Mouse (Mus musculus) left cerebral cortex, postnatal 10 days (tissue): ENCODE measurements around the gene Itgax. TPM values are rescaled to one million over a fixed set of nuclear protein-coding genes. Genes with fewer than 3 reads are reported as not detected.

Source experiments
- DNase-seq, 2 experiments: peaks; one replicate each; pipeline ENCODE4 v3.0.0; 2021 to 2022; ENCODE audit warnings: low spot score in 2 of 2, mixed read lengths in 1 of 2; ENCODE audit errors: extremely low spot score in 1 of 2
- intact Hi-C: fragments of 180-260 bp; cut with DNase I; formaldehyde crosslinking; loops from one replicate; pipeline ENCODE4 v1.15.1; 2025
- total RNA-seq, 2 experiments: library from RNA; stranded (reverse); gene quantifications; 2 replicates each; pipeline ENCODE4 v1.2.3; 2021

Gene Itgax
- total RNA-seq, result under 1 TPM in 1 of 2 experiments, not detected in 1; 0.30 TPM

DNA sequence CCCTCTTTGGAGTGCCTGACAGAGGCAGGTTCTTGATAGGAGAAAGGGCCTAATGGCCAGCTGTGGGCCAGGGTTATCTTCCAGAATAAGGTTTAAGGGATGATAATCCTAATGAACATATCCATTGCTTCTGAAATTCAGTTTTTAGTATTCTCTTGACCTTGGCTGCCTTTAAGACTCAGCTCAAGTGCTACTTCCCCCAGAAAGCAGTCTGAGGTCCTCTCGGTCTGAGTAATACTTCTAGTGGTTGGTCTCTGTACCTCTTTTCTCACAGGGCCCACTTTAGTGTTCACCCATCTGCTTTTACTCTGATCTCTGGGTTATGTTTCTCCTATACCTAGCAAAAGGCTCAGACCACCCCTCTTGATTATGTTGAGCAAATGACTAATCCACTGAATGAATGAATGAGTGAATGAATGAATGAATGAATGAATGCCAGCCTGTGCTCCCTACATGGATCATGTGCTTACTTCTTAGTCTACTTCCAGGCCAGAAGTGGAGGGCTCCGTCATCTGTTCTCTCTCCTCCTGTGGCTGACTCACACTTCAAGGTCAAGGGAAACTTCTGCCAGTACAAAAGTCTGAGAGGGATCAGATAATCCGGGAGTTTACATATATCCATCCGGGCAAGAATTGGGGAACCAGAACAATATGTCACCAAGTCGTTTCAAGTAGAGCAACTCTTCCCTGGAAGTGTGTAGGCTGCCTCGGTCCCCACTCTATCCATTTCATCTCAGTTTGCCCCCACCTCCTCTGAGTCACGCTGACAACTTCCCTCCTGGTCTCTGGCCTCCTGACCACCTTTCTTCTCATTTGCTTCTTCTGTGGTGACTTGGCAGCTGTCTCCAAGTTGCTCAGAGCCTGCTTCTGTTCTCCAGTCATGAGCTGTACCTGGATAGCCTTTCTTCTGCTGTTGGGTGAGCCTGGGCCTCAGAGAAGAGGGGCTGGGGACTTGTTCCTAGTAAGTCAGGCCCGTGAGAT is at the start of gene Itgax:
Gene Itgax (plus strand): TSS at position 807 of the 980 bp plus-strand sequence.
- no peak for DNase-seq
- intact Hi-C loops, result no loop called here

DNA sequence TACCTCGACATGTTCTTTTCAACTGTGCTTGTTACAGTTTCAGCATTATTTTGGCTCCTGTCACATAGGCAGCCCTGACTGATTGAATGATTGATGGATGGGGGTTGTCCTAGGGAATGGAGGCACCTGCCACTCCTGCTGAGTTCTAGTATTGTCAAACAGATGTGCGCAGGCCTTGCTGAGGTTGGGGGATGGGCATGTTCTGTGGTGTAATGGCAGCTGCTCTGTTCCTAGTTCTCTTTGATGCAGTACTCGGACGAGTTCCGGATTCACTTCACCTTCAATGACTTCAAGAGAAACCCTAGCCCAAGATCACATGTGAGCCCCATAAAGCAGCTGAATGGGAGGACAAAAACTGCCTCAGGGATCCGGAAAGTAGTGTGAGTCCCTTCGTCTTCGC is 49.3 kb upstream of the Itgax start:
- DNase-seq, result no peak
- intact Hi-C loops, result no loop called here

DNA sequence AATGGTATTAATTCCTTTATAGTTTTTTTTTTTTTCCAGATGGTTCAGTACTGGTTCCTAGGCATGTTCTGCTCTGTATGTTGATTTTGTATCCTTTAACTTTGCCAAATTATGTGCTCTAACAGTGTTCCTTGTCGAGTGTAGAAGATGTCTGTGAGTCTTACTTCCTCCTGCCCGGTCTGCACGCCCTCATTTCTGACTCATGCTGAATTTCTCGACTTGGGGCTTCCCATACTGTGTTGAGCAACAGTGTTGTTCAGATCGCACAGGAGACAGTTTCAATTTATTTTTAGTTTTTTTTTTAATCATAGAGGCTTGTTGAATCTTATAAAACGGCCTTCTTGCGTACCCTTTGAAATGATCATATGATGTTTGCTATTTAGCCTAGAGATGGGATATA is 40.2 kb upstream of the Itgax start:
- DNase-seq, result no peak
- intact Hi-C loops, result no loop called here

DNA sequence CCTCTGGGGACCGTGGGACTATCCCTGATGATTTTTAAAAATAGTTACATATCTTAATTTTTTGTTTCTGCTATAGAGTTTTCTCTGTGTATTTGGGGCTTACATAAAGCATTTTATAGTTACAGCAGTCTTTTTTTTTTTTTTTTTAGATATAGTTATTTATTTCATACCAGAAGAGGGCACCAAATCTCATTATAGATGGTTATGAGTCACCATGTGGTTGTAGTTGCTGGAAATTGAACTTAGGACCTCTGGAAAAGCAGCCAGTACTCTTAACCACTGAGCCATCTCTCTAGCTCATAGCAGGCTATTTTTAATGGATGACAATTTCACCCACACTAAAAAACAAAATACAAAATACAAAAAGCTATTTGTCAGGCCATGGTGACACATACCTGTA is 31.2 kb upstream of the Itgax start:
- no peak for DNase-seq
- intact Hi-C loops, result no loop called here

DNA sequence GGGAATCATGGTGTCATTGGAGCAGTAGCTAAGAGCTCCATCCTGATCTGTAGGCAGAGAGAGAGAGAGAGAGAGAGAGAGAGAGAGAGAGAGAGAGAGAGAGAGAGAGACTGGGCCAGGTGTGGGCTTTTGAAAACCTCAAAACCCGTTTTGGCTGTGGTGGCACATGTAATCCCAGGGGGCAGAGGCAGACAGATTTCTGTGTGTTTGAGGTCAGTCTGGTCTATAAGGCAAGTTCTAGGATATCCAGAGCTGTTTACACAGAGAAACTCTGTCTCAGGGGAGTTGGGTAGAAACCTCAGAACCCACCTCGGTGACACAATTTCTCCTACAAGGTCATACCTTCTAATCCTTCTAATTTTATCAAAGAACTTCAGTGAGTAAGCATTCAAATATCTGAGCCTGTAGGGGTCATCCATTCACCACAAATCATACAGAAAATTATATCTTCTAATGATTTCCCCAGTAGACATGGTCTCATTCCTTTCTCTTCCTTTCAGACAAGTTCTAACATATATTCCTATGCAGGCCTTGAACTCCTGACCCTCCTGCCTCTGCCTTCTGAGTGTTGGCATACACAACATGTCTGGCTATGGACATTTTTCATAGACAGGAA is 28.5 kb upstream of the Itgax start:
- no peak for DNase-seq
- intact Hi-C loops, result no loop called here

DNA sequence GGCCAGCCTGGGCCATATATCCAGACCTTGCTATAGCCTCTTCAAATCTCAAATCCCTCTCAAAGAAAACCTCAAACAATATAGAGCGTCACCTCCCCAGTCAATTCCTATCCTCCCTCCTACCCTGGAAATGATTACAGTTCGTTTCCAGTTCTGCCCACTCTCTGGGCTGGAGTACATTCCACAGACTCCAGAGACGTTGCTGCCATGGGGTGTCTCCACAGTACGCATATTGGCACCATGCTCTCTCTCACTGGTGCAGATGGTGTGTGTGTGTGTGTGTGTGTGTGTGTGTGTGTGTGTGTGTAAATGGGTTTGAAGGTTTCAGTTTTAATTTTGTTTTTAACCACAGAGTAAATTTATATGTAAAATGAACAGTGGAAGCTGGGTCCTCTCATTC is 24.1 kb upstream of the Itgax start:
- intact Hi-C loops, result loop anchor here (2.0 kb wide), 1 partner anchor 104 kb away; no protein-coding TSS in a partner anchor
- peak; percentile 45 to 48 for DNase-seq

DNA sequence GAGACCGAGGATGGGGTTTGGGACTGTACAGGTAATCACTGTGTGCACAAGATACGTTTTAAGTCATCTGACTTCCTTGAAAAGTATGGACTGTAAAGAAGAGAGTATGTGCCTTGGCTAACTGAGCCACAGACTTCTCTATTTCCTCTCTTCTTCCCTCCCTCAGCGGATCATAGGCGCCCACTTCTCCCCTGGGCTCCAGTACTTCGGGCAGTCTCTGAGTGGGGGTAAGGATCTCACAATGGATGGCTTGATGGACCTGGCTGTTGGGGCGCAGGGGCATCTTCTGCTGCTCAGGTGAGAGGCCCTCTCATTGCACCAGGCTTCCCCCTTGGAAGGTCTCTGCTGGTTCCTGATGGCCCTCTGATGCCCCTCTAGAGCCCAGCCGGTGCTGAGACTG is 21.9 kb upstream of the Itgax start:
- DNase-seq, result no peak
- intact Hi-C loops, result no loop called here

DNA sequence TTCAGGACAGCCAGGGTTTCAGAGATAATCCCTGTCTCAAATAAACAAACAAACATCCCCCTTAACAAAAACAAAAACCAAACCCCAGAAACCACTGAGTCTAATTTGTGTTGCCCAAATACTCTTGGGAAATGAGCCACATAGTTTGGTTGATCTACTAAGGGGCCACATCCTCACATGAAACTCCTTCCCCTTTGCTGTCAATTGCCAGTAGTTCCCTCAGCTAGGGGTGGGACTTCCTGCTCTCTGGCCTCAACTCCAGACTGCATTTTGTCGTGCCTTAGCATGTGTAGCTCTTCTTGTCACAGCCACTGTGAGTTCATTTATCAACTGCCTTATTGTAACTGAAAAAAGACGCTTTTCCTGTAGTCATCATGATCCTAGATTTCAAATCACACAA is 19.0 kb upstream of the Itgax start:
- intact Hi-C loops, result no loop called here
- DNase-seq, result no peak

DNA sequence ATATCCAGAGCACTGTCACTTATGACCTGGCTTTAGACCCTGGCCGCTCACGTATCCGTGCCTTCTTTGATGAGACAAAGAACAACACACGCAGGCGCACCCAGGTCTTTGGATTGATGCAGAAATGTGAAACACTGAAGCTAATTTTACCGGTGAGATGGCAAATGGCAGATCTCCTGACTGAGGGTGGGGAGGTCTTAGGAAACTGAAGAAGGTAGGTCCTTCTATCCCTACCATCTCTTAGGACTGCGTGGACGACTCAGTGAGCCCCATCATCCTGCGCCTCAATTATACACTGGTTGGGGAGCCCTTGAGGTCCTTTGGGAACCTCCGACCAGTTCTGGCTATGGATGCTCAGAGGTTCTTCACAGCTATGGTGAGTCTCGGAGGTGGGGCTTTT is 17.2 kb upstream of the Itgax start:
- no peak for DNase-seq

DNA sequence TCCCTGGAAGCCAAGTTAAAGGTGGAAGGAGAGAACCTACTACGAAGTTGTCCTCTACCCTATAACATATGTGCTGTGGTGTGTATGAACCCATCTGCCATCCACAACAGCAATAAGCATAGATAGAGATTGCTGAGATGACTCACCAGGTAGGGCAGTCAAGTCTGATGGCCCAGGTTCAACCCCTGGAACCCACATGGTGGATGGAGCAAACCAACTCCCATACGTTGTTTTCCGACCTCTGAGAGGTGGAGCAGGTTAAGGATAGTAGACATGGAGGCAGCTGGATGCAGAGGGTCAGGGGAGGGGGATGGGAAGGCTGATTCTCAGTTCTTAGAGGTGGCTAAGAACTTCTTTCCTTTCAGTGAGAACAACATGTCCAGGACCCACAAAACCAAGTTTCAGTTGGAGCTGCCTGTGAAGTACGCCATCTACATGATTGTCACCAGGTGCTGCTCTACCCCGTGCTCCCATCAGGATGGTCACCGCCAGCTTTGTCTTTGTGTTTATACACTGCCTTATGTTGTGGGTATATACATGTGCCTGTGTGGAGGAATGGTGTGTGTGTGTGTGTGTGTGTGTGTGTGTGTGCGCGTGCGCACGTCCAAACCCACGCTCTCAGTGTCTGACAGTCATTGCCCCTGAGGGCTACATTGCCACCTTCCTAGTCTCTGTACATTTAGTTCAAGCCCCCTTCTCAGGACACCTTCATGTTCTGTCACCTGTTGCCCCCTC is 14.8 kb upstream of the Itgax start:
- intact Hi-C loops, result no loop called here
- DNase-seq, result no peak

More for the DNA sequence above, 17.2 kb upstream of the Itgax start:
- intact Hi-C loops, result no loop called here

DNA sequence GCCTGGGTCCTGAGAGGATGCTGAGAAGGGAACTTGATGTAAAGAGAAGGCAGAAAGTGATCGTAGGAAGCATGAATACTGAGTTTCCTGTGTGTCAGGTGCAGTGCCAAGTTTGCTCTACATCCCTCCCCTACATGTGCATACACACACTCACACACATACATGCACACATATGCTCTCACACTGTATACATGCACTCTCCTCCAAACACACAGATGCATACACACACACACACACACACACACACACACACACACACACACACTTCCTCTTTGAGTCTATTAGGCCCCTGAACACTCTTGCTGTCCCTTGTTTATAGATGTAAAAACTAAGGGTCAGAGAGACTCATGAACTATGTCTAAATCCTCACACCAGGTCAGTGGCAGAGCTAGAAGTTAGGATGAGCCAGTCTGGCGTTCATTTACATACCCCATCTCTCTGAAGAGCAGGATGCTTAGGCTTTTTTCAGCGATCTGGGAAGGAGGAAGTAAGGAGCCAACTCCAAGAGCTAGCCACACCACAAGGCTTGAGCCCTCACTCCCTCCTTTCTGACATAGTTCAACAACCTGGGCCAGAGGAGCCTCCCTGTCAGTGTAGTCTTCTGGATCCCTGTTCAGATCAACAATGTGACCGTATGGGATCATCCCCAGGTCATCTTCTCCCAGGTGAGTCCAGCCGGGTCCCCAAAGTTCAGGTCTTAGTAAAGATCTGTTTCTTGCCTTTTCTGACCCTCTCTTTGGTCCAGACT is 14.0 kb upstream of the Itgax start:
- DNase-seq, result no peak
- intact Hi-C loops, result no loop called here

DNA sequence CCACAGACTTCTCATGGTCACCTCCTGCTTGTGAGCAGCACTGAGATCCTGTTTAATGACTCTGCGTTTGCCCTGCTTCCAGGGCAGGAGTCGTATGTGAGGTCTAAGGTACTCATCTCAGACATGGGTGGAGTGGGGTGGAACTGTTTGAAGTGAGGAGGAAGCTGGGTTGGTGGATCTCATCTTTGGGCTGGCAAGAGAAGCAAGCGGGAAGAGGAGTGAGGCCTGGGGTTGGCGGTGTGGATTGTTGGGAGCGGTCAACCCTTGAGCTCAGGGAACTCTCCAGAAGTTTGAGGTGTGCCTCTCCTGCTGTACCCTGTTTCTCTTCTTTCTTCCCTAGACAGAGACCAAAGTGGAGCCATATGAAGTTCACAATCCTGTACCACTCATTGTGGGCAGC is 13.0 kb upstream of the Itgax start:
- no peak for DNase-seq
- intact Hi-C loops, result no loop called here

DNA sequence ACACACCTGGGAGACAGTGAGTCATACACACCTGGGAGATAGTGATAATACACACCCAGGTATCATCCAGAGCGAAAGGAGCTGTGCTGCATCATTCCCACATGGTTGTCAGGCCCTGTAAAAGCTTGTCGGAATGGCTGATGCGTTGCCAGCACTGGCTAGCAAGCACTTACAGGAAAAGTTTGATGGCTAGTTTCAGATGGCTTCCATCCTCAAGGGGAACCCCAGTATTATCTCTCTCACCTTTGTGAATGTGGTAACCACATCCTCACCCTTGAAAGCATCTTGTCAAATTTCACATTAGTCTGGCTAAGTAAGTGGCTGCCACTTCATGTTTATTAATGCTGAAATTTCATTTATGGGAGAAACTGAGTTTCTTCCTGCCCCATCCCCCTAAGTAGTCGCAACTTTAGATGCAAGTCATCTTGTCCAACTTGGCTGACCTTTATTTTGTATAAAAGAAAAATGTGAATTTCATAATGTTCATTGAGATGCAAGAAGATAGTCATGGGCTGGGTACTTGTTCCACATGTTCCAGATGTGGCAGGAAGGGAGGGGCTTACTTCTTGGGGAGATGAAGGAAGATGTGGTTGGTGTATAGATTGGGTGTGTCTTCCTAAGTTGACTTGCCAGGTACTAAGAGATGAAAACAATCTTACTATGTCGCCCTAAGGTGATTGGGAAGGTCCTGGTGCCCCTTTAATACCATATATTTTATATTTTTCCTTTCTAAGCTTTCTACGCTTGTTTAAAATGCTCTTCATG is 9.4 kb upstream of the Itgax start:
- intact Hi-C loops, result no loop called here
- no peak for DNase-seq

DNA sequence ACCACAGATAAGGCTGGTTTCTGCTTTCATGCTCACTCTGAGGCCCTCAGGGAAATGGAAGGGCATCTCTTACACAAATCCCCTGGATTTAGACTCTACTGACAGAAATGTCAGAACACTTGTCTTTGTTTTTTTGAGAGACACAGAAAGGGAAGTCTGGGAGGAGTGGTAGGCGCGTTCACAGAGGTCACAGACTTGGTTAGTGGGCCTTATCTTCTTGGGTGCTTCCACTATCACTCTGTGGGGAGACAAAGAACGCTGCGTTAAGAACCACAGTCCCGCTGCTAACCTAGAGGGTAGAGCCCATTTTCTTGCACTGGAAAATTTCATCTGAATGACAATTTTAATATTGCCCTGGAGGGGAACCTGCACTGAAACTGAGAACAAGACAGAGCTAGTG is 2.8 kb downstream of the Itgax start:
- intact Hi-C loops, result no loop called here
- no peak for DNase-seq

DNA sequence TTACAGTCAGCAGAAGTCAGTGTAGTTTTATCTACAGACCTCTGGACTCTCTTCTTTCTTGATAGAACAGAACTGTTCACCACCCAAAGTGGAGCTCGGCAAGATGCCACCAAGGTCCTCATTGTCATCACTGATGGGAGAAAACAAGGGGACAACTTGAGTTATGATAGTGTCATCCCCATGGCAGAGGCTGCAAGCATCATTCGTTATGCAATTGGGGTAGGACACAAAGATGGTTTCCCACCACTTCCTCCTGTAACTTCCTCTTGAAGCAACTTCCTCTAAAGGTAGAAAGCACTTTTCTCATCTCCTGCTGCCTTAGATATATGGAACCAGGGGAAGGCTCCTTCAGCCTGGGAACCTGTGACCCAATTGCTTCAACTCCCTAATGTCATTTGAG is 4.2 kb downstream of the Itgax start:
- intact Hi-C loops, result no loop called here
- DNase-seq, result no peak

DNA sequence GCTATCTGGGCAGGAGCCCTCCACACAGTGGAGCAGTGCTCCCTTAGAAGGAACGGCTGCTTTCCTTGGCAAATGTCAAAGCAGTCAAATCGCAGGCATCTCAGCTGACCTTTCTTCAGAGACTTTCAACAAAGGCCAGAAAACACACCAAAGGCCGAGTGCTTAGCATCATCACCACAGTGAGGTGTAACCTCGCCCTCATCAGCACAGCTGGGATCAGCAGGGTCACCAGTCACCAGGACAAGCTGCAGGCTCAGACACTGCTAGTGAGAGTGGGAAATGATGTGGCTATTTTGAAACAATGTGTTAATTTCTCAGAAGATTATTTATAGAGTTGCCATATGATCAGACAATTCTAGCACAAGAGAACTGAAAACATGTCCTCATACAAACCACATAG is 7.6 kb downstream of the Itgax start:
- intact Hi-C loops, result no loop called here
- no peak for DNase-seq

DNA sequence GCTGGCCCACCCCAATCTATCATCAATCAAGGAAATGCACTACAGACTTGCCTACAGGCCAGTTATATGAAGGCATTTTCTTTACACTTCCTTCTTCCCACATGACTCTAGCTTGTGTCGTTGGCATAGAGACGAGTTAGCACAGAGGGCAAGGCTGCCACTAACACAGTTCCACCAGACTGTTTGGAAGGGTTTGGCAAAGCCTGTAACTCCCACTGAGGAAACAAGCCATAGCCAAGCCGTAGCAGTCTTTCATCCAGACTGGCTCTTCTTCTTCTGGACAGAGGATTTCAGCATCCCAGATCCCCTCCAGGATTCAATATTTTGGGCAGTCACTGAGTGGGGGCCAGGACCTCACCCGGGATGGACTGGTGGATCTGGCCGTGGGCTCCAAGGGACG is 10.3 kb downstream of the Itgax start:
- intact Hi-C loops, result no loop called here
- DNase-seq, result no peak

DNA sequence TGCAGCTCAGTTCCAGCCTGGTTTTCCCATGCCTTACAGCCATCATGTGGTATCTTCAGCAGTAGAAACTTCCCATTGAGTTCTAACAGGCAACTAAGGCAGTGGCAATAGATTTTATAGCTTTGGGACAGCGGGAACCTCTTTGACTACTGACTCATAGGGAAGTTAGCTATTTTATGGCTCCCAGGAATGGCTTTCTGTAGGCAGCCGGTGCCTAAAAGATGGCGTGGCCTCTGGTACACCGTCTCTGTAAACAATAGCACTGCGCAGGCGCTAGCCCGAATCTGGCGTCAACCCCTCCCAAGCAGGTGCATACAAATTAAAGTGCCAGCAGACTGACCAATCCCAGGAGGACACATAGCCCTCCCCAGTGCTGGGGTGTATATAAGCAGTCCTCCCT is 21.6 kb downstream of the Itgax start:
- DNase-seq, result no peak
- intact Hi-C loops, result no loop called here
